Mouse (Mus musculus): ENCODE measurements around the gene Lamc3. TPM values are rescaled to one million over a fixed set of nuclear protein-coding genes. Genes with fewer than 3 reads are reported as not detected.

Lamc3 gene
- total RNA-seq, 2 experiments from 2014 or later, result 6.8 to 9.6 TPM

DNA sequence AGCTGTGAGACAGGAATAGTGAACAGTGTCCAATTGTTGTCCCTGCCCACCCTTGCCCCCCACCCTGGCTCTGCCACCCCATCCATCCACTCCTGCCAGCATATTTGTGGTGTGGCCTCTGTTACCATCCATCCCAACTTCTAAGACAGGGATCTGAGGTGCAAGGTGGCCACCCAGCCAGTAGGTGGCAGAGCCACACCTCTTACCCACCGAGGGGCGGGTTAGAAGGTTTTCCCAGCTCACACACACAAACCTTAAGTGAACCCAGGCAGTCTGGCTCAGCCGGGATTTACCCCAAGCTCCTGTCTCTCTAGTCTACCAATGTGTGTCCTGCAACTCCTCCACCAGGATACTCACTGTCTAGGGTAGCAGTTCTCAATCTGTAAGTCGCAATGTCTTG, 30.5 kb downstream of the Lamc3 start:
- intact Hi-C loops (cut with DNase I), result loop anchor here (10.0 kb wide), 2 partner anchors 217 to 233 kb away; partner anchors contain the start of gene Abl1
- no peak for DNase-seq (ENCODE audit: low spot score in 2 of 2)

GRCm38 (mm10) chr2:31923645-31924044, 36.6 kb downstream of the Lamc3 start:
- intact Hi-C loops (cut with DNase I), result no loop called here
- DNase-seq (ENCODE audit: low spot score in 2 of 2), result no peak

- no peak for DNase-seq (ENCODE audit: low spot score in 2 of 2)
- intact Hi-C loops (cut with DNase I), result no loop called here
Observed at GRCm38 (mm10) chr2:31924811-31925210, 37.7 kb downstream of the Lamc3 start.

- intact Hi-C loops (cut with DNase I), result no loop called here
Observed at GRCm38 (mm10) chr2:31925936-31926335, 38.8 kb downstream of the Lamc3 start.

GRCm38 (mm10) chr2:31929664-31930063, 42.6 kb downstream of the Lamc3 start:
- intact Hi-C loops (cut with DNase I), result no loop called here
- no peak for DNase-seq (ENCODE audit: low spot score in 2 of 2)

More at GRCm38 (mm10) chr2:31925936-31926335, 38.8 kb downstream of the Lamc3 start:
- DNase-seq (ENCODE audit: low spot score in 2 of 2), result no peak

DNA sequence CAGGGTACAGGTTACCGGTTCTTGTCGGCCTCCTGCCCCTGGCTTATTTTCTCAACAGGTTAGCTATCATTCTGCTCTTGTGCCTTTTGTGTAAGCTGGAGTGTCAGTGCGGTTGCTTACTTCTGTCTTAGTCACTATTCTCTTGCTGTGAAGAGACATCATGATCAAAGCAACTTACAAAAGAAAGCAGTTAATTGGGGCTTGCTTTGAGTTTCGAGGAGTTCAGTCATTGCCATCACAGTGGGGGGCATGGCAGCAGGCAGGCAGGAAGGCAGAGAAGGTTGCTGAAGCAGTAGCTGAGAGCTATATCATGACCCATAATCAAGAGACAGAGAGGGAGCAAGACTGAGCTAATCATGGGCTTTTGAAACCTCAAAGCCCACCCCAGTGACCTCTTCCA, 47.5 kb downstream of the Lamc3 start:
- intact Hi-C loops (cut with DNase I), result no loop called here
- no peak for DNase-seq (ENCODE audit: low spot score in 2 of 2)

GRCm38 (mm10) chr2:31935054-31935453, 48.0 kb downstream of the Lamc3 start:
- intact Hi-C loops (cut with DNase I), result no loop called here
- no peak for DNase-seq (ENCODE audit: low spot score in 2 of 2)

GRCm38 (mm10) chr2:31938298-31938697, 51.2 kb downstream of the Lamc3 start:
- DNase-seq (ENCODE audit: low spot score in 2 of 2), result no peak
- intact Hi-C loops (cut with DNase I), result no loop called here

DNA sequence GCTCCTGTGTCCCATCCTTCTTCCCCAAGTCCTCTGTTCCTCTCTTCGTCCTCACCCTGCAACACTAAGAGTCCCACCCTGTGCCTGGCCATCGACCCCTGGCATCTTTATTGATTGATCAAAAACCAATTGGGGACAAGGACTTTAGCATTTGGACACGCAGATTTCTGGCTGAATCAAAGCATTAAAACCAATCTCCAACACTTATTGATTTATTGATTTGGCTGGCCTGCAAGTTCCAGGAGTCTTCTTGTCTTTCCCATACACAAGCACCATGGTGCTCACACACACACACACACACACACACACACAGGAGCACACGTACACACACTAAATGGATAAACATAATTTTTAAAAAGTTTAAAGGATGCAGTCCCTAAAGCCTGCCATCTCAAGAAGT, 55.9 kb downstream of the Lamc3 start:
- intact Hi-C loops (cut with DNase I), result no loop called here
- no peak for DNase-seq (ENCODE audit: low spot score in 2 of 2)

DNA sequence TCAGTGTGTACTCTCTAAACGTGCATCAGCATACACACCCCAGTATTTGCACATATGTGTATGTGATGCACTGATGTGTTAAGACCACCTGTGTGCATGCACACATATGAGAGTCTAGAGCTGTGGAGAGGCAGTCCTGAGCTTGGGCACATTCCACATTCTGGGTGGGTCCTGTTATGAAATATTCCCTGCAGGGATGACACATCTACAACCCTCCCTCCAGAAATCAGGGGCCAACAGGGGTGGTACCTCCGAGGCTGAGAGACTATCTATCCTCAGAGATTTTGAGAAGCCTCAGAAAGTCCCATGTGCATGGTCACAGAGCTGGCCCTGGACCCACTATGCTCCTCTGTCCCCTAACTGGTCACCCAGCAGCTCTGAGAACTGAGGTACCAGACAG, 58.5 kb downstream of the Lamc3 start:
- intact Hi-C loops (cut with DNase I), result no loop called here
- DNase-seq (ENCODE audit: low spot score in 2 of 2), result no peak

GRCm38 (mm10) chr2:31948392-31948791, 61.3 kb downstream of the Lamc3 start:
- no peak for DNase-seq (ENCODE audit: low spot score in 2 of 2)
- intact Hi-C loops (cut with DNase I), result loop anchor here (1.0 kb wide), 1 partner anchor 37 kb away; no protein-coding TSS in a partner anchor

DNA sequence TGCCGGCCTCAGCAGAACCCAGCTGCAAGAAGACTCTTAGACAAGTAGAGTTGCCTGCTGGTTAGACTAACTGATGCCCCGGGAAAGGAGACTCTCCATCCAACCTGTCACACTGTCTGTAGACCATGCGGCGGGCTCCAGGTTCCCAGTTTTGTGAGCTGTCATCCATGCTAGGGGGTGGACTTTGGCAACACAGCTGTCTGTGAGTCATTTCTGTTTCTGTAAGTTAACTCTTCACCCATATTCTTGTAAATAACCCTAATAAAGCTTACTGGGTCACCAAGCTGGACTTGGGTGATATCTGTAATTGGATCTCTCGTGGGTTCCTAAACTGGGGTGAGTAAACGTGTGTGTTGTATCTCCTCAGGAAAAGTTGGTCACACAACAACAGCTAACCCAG, 61.7 kb downstream of the Lamc3 start:
- intact Hi-C loops (cut with DNase I), result loop anchor here (1.0 kb wide), 1 partner anchor 36 kb away; no protein-coding TSS in a partner anchor

GRCm38 (mm10) chr2:31950058-31950871, 63.2 kb downstream of the Lamc3 start, which contains the start of gene Aif1l:
Aif1l (plus strand) TSS chr2:31950139.
- intact Hi-C loops (cut with DNase I), result no loop called here
- DNase-seq (ENCODE audit: low spot score in 2 of 2), result peak in 1 of 2 experiments; percentile 12

More for the DNA sequence above, 61.7 kb downstream of the Lamc3 start:
- DNase-seq (ENCODE audit: low spot score in 2 of 2), result no peak

DNA sequence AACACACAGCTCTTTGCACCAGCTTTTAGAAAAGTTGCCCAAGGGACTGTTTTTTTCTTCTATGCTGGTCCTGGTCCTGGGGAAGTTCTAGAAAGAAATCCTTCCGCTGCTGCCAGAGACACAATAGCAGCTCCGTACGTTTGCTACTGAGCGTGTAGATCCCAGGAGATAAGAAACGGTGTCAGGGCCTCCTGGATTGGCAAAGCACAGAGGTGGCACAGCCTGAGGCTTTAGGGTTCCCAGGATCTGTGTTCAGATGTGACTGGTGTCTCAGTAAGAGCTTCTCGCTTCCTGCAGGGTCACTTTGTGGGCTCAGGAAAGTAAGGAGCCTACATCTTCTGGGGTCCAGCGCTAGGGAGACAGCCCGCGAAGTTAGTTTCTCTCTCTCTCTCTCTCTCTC, 63.9 kb downstream of the Lamc3 start:
- no peak for DNase-seq (ENCODE audit: low spot score in 2 of 2)
- intact Hi-C loops (cut with DNase I), result no loop called here

- DNase-seq (ENCODE audit: low spot score in 2 of 2), result no peak
- intact Hi-C loops (cut with DNase I), result no loop called here
Observed at GRCm38 (mm10) chr2:31952236-31952635, 65.1 kb downstream of the Lamc3 start.

- intact Hi-C loops (cut with DNase I), result no loop called here
Observed at GRCm38 (mm10) chr2:31952725-31953124, 65.6 kb downstream of the Lamc3 start.

DNA sequence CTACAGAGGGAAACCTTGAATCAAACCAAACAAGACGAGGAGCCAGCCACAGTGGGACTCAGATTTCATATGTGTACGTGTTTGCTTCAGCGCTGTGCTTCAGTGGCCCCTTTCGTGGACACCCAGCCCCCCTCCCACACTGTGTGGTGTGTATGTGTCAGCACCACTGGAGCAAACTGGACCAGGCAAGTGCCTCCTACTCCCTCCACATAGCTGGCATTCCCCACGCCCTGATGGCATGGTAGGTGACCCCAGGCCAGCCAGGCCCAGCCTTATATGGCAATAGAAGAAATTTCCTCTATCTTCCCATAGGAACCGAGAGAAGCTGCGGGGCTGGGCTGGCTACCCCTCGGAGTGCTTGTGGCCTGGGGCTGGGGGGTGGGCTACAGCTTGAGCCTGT, 66.6 kb downstream of the Lamc3 start:
- intact Hi-C loops (cut with DNase I), result no loop called here
- no peak for DNase-seq (ENCODE audit: low spot score in 2 of 2)

More at GRCm38 (mm10) chr2:31952725-31953124, 65.6 kb downstream of the Lamc3 start:
- no peak for DNase-seq (ENCODE audit: low spot score in 2 of 2)

GRCm38 (mm10) chr2:31954779-31955181, 67.7 kb downstream of the Lamc3 start:
- DNase-seq (ENCODE audit: low spot score in 2 of 2), result no peak
- intact Hi-C loops (cut with DNase I), result no loop called here

- intact Hi-C loops (cut with DNase I), result no loop called here
- no peak for DNase-seq (ENCODE audit: low spot score in 2 of 2)
Observed at GRCm38 (mm10) chr2:31955686-31956085, 68.6 kb downstream of the Lamc3 start.

DNA sequence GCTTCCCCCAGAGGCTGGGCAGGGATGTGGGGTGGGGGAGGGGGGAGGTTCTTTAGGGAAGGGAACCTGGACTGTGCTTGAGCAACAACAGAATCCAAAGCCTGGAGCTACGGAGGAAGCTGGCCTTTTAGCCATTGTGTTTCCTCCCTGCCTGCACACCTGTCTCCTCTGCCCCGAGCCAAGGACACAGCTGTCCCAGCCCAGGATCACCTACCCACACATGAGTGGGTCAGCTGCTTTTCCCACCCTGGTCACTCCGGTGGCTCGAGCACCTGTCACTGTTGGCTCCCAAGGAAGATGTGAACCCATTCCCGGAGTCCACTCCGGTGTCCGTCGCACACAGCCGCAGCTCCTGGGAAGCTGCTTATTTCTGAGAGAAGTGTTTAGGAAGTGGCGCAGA, 70.1 kb downstream of the Lamc3 start:
- DNase-seq (ENCODE audit: low spot score in 2 of 2), result no peak
- intact Hi-C loops (cut with DNase I), result no loop called here

DNA sequence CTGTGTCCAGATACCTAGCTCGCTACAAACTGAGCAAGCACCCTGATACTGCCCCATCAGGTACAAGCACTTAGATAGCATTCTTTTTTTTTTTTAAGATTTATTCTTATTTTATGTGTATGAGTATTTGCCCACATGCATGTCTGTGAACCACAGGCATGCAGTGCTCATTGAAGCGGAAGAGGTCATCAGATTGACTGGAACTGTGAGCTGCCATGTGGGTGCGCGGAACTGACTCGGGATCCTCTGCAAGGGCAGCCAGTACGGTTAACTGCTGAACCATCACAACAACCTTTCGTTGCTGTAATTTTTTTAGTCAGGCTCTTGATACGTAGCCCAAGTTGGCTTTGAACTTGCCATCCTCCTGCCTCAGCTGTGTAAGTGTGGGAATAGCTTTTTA, 73.9 kb downstream of the Lamc3 start:
- DNase-seq (ENCODE audit: low spot score in 2 of 2), result no peak
- intact Hi-C loops (cut with DNase I), result no loop called here
